Mouse (Mus musculus) cerebellum, adult 2 months (tissue): ENCODE data around the gene Gm26661.

Source experiments
- CTCF ChIP-seq: fragments of 200-500 bp; IDR thresholded peaks from 2 replicates; pipeline ENCODE4 v1.5.1; 2011; ENCODE audit warnings: low read depth, mild to moderate bottlenecking, control low read depth, low read length, moderate library complexity, borderline replicate concordance; ENCODE audit not compliant: insufficient read depth
- POLR2A ChIP-seq: fragments of 200-500 bp; IDR thresholded peaks from 2 replicates; pipeline ENCODE4 v1.6.1; 2011; ENCODE audit warnings: low read length, control low read depth, borderline replicate concordance; ENCODE audit not compliant: insufficient read depth

DNA sequence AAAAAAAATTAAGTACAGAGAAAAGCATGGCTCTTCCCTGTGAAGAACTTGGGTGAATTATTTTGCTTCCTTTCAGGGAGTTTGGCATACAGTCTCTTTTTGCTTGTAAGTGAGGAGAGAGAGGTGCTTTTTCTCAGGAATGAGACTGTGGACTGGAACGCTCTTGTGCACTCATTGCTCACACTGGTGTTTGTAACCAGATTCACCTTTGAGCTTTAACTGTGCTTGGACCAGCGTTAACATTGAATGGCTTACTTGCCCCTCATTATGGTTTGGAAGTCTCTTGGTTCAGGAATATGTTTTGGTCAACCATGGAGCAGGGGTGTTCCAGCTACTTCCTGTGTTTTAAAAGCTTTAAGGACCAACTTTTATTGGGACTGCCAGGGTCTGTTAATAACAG lies 37.8 kb downstream of the Gm26661 start:
- TF ChIP-seq POLR2A (no peak), CTCF (no peak)
